Mouse (Mus musculus): Measurements from ENCODE around the gene Kcnk10.

The Kcnk10 gene

DNA sequence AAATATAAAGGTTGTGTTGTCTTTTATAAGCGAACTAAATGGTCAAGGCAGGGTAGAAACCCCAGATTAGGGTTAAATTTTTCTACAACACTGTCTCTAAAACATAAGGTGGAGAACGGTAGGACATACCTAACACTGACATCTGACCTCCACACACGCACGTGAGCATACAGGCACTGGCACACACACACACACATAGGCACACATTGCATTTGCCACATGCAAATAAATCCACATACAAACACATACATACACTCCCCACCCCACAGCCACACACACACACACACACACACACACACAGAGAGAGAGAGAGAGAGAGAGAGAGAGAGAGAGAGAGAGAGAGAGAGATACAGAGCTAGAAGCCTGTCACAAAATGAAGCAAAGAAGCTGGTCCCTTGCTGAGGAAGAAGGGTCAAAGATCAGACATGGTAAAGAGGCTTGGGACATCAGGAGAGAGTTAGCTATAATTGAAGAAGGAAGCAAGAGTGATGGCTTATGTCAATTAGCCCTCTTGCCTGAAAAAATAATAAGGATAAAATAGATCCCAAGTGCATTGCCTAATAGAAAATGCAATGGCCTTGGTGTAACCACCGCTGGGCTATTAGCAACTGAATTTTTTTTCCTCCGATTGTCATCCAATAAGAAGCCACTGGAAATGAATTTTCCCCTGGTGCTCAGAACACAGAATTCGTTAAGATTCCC is 58.1 kb downstream of the Kcnk10 start:
- no peak for DNase-seq (ENCODE audit: low spot score in 2 of 2)

DNA sequence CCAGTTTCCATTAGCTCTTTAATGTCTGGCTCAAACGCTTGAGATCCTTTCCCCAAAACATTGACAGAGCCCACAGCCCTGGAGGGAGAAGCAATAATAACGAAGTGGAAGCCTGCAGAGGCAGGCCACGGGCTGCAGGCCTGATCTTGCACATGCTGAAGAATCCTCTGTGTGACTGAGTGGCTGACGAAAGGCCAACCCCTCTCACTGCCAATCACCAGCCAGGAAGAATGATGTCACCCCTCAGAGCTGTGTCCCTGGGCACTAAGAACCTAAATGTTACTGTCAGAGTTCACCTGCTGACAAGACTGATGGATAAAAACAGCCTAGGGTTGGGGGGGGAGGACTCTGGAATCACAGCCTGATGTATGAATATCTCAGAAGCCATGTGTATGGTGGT is 72.5 kb downstream of the Kcnk10 start:
- DNase-seq (ENCODE audit: low spot score in 2 of 2) = no peak

DNA sequence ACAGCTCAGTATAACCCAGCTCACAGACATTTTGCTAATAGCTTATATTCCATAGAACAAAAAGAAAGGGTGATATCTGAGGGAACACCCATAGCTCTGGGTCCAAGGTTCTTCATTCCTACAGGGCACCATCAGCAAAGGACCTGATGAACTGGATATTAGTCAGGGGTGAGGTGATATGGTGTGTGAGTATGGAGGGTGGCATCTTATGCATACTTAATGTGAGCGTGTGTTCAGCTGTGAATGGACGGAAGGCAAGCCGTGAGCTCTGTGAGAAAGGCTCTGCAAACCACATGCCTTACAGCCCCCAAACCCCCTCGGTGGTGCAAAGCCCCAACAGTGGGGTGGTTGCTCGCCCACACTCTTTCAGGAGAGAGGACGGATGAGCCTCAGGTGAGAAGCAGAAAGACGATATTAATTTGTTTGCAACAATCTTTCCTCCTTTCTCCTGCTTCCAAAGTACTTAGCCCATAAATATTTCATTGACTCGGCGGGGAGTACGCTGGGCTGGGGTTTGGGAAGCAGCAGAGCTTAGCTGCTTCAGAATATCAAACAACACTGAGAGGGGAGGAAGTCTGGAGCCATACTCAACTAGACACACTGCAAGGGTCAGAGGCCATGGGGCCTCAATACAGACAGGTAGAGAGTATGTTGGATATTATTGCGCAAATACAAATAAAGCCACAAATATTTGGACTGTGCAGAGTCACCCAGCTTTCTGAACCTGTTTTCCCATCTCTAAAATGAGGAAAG is 76.4 kb downstream of the Kcnk10 start:
- DNase-seq (ENCODE audit: low spot score in 2 of 2) = no peak

DNA sequence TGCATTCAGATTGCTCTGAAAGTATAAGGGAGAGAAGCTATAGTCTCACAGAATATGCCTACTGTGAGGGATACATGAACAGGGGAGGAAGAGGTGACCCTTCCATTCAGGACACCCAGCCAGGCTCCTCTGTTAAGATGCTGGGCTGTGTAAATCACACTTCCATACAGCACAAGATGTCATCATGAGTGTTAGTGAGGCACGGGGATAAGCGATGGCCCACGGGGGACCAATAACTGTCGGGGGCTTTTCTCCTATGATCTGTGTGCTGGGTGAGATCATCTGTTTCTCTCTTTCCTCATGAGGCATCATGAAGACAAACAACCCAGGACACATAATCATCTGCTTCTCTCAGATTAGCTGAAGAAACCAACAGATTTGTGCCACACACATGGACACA is 77.1 kb downstream of the Kcnk10 start:
- no peak for DNase-seq (ENCODE audit: low spot score in 2 of 2)

DNA sequence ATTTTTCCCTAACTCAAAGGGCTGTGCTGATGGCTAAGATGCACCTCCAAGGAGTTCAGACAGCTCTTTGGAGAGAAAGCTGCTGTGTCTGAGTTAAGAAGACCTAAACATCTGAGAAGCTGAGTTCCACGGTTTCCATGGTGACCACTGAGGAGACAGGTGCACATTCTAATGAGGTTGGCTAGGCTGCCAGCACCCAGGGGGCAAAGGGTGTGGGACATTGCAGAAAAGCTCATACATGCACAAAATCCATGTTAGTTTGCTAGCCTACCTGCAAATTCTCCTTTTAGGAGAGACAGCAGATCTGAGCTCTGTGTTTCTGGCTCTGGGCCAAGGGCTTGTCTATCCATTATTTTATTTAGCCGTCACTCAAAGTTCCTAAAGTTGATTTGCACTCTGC is 96.7 kb downstream of the Kcnk10 start:
- DNase-seq (ENCODE audit: low spot score in 2 of 2) = no peak

DNA sequence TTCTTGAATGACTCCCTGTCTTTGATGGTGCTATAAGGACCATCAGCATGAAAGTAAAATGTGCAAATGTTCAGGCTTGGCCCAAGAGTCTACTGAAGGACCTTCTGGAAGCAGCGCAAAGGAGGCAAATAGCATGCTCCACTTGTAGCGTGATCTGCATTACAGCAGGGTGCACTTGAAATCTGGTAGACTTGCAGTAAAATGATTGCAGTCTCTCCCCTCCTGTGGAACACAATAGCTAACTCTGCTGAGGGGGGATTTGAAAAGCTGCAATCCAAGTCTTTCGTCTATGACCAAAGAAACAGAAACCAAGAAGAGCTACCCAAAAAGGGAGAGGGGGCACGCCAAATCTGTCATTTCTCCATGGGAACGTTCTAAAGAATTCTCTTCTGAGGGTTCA is 97.1 kb downstream of the Kcnk10 start:
- DNase-seq (ENCODE audit: low spot score in 2 of 2) = no peak

DNA sequence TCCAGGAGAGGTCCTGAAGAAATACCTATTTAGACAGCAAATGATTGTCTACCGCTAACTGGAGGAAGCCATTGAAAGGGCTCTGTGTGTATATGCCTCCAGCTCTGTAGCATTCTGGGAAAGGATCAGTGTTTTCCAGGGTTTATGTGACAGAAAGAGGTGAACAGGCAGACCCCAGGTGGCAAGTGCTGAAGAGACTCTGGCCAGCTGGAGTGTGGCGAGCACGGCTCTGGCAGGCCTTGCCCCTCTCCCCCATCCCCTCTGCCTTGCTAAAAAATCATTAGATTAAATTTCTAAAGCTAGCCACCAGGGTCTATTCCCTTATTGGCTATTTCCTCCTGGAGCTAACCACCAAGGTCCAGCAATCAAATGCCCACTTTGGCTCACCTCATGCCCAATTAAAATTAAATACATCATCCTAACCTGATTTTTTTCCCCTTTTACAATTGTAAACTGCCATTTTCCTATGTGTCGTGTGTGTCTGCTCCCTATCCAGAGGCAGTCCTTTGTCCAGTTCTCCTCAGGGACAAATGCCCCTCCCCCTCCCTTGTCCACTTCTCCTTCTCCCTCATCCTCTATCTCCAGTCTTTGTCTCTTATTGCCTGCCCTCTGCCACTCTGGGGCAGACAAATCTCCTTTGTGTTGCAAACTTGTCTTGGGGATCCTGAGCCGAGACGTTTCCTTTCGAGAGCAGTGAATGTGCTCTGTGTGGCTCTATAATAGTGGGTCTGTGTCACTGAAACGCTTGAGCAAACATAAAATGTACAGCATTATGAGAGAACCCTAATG is 100.2 kb downstream of the Kcnk10 start:
- DNase-seq (ENCODE audit: low spot score in 2 of 2) = peak in 1 of 2 experiments; percentile 0

DNA sequence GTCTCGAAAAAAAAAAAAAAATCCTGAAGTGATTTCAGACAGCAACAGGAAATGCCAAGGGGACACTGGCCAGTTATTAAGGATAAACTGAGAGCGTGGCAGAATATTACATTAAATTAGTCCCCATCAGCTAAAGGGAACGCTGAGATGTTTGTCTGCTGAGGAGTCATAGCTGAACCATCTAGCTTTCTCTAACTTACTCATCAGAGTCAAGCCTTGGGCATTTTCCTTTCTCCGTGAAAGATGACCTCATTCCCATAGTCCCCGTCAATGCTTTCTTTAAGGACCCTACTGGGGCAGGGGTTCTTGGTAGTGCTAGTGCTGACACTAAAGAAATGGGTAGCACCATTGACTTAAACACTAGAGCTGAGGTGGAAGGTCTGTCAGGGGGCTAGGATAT is 106.9 kb downstream of the Kcnk10 start:
- no peak for DNase-seq (ENCODE audit: low spot score in 2 of 2)

DNA sequence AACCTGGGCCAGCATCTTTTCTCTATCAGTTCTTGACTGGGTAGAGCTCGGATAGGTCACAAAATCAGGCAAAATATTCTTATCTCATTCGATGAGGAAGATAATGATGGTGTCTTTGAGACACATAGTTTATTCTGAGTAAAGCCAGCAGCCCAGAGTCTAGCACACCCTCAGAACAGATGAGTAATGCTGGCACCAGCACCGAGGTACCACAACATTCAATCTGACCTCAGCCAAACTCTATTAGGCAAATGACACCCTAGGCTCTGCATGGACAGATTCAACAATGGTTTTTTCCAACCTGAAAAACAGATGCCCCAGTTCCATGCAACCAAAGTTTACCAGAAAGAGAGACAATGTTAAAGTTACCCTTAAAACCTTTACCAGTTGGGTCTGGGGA is 108.0 kb downstream of the Kcnk10 start:
- DNase-seq (ENCODE audit: low spot score in 2 of 2) = no peak

DNA sequence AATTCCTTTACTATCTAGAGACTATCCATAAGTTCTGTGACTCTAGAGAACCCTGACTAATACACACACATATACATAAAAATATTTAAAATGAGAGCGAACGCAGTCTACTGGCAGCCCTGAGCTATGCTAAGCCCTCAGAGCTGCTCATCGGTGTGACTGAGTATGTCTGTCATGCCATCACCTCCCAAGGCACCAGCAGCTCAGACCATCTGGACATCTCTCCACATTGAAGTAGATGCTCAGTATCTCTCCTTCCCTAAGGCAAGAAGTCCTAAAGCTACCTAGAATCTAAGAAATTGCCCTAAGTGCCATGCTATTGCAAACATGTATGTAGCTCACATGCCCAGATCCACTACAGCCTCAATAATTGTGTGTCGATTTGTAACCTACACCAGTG is 110.3 kb downstream of the Kcnk10 start:
- DNase-seq (ENCODE audit: low spot score in 2 of 2) = no peak

DNA sequence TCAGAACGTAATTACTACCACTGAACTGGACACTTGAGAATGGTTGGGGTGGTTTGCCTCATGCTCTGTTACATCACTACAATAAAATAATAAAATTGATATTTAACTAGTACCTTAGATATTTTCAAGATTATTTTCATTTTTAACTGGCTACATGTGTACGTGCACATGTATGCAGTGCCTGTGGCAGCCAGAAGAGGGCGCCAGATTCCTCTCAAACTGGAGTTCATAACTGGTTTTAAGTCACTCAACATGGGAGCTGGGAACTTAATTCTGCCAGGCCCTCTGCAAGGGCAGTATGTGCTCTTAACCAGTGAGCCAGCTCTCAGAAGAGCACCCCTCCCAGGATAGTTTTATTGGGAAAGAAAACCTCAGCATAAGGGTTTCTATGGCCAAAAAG is 118.2 kb downstream of the Kcnk10 start:
- DNase-seq (ENCODE audit: low spot score in 2 of 2) = no peak

DNA sequence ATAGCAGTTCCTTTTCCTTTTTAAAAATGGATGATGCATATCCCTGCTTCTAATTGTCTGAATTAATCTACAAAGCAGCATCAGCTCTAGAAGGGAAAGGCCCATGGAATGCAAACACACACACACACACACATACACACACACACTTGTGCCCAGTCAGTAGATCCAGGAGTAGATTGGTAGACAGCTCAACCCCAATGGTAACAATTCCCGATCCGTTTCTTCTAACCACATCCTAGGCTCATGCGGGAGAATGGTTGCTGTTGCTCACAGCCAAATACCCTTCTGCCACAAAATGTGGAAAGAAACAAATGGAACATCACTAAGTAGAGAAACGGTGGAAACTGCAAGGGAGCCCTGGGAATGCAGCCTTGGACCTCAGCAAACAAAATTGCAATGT is 119.2 kb downstream of the Kcnk10 start:
- no peak for DNase-seq (ENCODE audit: low spot score in 2 of 2)

DNA sequence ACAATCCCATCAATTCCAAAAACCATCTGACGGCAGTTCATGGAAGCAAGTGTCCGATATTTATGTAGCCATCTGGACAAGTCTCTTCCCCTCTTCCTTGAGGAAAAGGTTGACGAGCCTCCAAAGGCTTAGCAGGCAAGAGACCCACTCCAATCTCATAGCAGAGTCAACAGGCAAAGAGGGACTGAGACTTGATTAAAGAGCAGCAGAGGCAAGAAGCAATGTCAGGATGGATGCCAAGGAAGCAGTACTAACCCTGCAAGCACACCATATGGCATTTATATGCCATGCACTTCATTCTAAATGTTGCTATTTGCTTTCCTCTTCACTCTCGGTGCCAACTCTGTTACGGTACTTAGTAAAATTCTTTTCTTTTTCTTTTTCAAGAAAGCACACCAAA is 119.6 kb downstream of the Kcnk10 start:
- peak in 1 of 2 experiments; percentile 35 for DNase-seq (ENCODE audit: low spot score in 2 of 2)

DNA sequence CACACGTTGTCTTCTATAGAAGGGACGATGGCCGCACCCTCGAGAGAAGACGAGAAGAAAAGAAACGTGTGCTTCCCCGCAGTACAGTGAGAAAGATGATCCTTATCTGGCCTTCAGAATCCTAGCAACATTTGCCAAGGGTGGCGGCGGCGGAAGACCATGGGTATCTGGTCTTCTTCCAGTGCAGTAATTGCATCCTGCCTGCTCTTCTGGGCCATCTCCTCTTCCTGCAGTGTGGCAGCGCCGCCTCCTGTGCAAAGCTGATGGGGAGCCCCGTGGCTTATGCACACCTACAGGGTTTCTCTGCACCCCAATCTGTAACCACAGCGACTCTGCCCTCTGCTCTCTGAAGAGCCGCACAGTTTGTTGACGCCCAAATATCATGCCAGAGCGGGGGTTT is 124.9 kb downstream of the Kcnk10 start:
- DNase-seq (ENCODE audit: low spot score in 2 of 2) = no peak

DNA sequence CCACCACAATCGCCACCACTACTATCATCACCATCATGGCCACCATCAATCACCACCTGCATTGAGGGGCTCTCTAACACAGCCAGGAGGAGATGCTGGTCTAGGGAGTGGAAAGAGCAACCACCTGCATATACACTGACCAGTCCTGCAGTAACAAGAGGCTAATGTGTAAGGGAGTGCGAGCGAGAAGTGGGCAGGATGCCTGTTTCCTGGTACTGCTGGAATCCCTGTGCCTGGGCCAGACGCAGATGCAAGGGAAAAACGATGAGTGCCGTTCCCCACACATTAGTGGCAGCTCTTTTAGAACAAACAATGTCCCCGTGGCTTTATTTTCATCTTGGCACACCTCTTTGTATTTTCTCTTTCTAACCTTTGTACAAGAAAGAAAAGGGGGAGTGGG is 125.5 kb downstream of the Kcnk10 start:
- no peak for DNase-seq (ENCODE audit: low spot score in 2 of 2)

DNA sequence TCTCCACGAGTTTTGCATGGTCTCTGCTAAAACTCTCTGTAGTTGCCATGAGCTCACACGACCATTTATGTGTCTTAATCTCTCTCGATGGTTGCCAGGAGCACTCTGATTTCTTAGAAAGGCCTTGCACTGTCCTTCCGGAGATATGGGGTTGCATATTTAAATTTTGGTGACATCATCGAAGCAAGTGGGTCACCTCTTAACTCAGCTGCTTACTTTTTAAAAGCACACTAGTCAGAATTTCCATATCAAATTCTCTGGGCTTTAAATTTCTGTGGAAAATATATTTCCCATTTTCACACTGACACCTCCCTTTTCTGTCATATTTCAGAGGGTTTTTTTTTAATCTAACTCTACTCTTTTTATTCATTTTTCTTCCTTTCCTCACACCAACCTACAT is 132.5 kb downstream of the Kcnk10 start:
- no peak for DNase-seq (ENCODE audit: low spot score in 2 of 2)

DNA sequence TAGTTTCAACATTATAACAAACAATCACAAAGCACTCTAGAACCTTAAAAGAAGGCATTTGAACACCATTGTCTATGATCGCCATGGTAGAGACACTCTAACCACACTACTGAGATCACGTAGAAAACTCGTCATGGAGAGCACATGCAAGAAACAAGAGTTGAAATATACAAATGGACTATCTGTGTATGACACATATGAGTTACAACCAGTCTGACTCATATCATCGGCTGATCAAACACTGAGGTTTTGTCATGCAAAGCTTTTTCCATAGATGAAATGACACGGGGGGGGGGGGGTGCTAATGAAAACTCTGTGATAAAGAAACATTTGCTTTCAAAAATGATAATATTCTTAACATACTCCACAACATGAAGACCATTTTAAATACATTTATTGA is 133.2 kb downstream of the Kcnk10 start:
- DNase-seq (ENCODE audit: low spot score in 2 of 2) = no peak

DNA sequence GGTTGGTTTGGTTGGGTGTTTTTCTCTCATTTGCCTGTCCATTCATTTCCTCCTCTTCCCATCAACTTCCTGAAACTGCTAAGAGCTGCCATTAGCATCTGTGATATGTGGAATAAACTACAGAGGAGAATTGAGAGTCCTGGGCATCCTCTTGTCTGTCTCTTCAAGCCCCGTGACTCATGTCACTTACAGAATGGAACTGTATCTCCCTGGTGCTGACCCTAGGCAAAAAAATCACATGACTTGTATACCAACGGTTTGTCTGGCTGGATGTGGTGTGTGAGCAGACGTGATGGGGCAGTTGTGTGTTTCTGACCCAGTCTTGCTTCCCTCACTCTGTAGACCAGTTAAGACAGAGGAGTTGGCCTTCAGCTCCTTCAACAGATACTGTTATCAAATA is 134.4 kb downstream of the Kcnk10 start:
- no peak for DNase-seq (ENCODE audit: low spot score in 2 of 2)

DNA sequence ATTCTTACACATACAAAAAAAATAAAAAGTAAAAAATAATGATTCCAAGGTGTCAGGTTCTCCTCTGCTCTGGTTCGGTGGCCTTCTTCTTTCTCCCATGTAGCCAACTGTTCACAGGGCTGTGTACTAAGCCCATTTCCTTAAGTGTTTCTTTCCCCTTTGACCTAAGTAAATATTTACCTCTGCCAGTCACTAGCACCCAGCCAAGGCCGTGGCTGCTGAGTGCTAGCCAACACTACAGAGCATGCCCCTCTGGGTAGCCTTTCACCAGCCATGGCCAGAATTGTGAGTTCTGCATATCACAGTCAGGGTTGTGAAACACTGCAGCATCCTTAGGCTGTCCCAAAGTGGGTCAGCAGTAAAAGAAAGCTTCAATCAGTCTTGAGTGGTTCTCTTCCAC is 140.0 kb downstream of the Kcnk10 start:
- DNase-seq (ENCODE audit: low spot score in 2 of 2) = no peak

DNA sequence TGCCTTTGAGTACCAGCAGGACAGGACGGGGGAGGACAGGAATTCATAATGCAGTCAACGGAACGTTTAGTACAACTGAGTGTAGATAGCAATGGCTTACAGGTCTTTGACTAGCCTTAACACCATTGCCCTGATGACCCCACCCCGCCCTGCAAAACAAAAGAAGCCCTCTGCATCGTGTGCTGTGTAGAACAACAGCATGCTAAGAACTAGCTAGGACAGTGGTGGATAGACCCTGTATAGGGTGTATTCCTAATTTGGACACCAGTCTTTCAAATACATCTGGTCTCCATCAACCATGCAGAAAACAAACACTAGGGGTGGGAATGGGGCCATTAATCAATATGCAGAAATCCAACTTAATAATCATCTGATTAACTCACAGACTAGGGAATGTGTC is 147.4 kb downstream of the Kcnk10 start:
- no peak for DNase-seq (ENCODE audit: low spot score in 2 of 2)

DNA sequence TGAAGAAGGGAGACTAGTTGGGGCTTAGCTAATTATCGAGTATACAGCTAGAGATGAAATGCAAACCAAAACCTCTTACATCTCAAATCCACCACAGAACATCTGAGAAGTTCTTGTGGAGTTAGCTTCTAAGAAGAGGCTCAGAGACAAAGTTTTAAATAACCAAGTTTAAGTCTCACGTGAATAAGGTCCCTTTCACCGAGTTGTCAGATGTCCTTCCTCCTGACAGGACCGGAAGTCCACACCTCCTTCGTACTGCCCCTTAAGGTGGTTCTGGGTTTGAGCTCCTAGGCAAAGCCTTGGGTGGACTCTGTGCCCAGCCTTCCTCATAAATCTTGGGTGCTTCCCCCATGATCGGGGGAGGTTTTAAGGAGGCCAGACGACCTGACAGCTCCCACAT is 156.8 kb downstream of the Kcnk10 start:
- no peak for DNase-seq (ENCODE audit: low spot score in 2 of 2)

DNA sequence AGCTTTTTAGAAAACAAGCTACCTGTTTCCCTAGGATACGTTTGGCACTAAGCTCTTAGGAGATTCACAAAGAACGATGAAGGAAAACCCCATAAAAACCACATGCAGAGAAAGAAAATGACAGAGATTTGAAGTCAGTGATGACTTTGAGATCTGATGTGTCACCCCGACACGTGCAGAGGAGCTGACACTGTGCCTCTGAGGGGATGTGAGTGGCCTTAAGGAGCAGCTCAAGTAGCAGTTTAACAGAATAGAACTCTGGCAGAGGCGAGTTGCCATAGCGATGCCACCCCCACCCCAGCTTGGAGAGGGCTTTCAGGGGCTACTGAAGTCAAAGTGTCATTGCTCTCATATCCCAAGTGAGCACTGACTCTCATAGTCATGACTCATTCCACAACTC is 158.3 kb downstream of the Kcnk10 start:
- no peak for DNase-seq (ENCODE audit: low spot score in 2 of 2)

DNA sequence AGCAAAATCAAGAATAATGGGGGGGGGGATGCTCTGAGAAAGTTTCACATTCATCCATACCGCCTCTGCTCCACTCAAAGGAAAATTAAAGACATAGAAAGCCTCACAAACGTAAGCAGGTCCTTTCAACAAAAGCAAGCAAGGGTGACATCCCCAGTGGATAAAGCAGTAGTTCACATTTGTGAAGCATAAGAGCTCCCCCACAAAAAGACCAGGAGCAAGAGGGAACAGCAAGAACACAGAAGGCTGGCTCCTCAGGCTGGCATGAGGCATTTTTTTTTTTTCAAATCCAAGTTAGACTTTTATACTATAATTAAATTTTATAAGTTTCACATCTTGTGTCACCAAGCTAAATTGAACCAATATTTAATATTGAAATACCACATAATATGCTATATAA is 168.5 kb downstream of the Kcnk10 start:
- peak; percentile 7 to 16 for DNase-seq (ENCODE audit: low spot score in 2 of 2)
